In genomic region chr1:133251625-133252034, GRCm38 (mm10) we compare ENCODE assay signal across 11 mouse cellular contexts. TPM values are rescaled to one million over a fixed set of nuclear protein-coding genes. Genes with fewer than 3 reads are reported as not detected.
DNase-seq lines count a peak whose midpoint lies in the region; ATAC-seq and TF ChIP-seq lines count a peak whose summit lies in the region.
"Had no signal": no experiment of that assay in that cellular context is flagged by ENCODE, and none has a peak within 500 bp of the region (broad histone marks: within the 10 kb centered on the region; RNA-seq: fewer than 3 reads in every experiment).

No protein-coding gene starts in this region.

- no peaks in the 10 kb centered on the region for H3K9me3 ChIP-seq in hindbrain, embryonic 13.5 days
- H3K9me3 ChIP-seq in hindbrain, embryonic 12.5 days (replicated peaks), result no peaks in the 10 kb centered on the region
- no peaks in the 10 kb centered on the region for H3K9me3 ChIP-seq in heart, postnatal 0 days (replicated peaks; ENCODE audit: control insufficient read depth, low read length)
- no peaks in the 10 kb centered on the region for H3K9me3 ChIP-seq in neural tube, embryonic 15.5 days (replicated peaks)
- H3K9me3 ChIP-seq: liver, embryonic 15.5 days had no signal

- no peaks in the 10 kb centered on the region for H3K27me3 ChIP-seq in hindbrain, embryonic 13.5 days
- no peaks in the 10 kb centered on the region for H3K27me3 ChIP-seq in hindbrain, embryonic 12.5 days
- H3K27me3 ChIP-seq in heart, postnatal 0 days (ENCODE audit: control insufficient read depth, insufficient read depth, low read length), result no peaks in the 10 kb centered on the region
- no peaks in the 10 kb centered on the region for H3K27me3 ChIP-seq in neural tube, embryonic 15.5 days (replicated peaks)
- H3K27me3 ChIP-seq: Patski had no signal

- no peak for TF ChIP-seq CTCF in heart, postnatal 0 days (IDR thresholded peaks at IDR 0.05; ENCODE audit: low read depth)

- H3K4me2 ChIP-seq in hindbrain, embryonic 13.5 days, result no peak overlapping the region
- no peak overlapping the region for H3K4me2 ChIP-seq in hindbrain, embryonic 12.5 days (replicated peaks)
- no peak overlapping the region for H3K4me2 ChIP-seq in heart, postnatal 0 days (ENCODE audit: low read depth, low read length)
- H3K4me2 ChIP-seq in neural tube, embryonic 15.5 days, result no peak overlapping the region
- H3K4me2 ChIP-seq: liver, embryonic 15.5 days had no signal

- no peak overlapping the region for H3K4me3 ChIP-seq in hindbrain, embryonic 13.5 days
- H3K4me3 ChIP-seq in hindbrain, embryonic 12.5 days, result no peak overlapping the region
- H3K4me3 ChIP-seq in heart, postnatal 0 days (ENCODE audit: low read depth, low read length), result no peak overlapping the region
- H3K4me3 ChIP-seq in neural tube, embryonic 15.5 days (replicated peaks), result no peak overlapping the region
- H3K4me3 ChIP-seq: liver, embryonic 15.5 days had no signal

- H3K9ac ChIP-seq in hindbrain, embryonic 13.5 days, result peak overlapping the region; percentile 36; the same call in 1 of the 2 replicates
- no peak overlapping the region for H3K9ac ChIP-seq in hindbrain, embryonic 12.5 days
- no peak overlapping the region for H3K9ac ChIP-seq in heart, postnatal 0 days (replicated peaks; ENCODE audit: low read depth, low read length)
- H3K9ac ChIP-seq in neural tube, embryonic 15.5 days (replicated peaks), result no peak overlapping the region
- H3K9ac ChIP-seq: liver, embryonic 15.5 days had no signal

- H3K36me3 ChIP-seq in hindbrain, embryonic 13.5 days, result no peaks in the 10 kb centered on the region
- H3K36me3 ChIP-seq in hindbrain, embryonic 12.5 days, result no peaks in the 10 kb centered on the region
- no peaks in the 10 kb centered on the region for H3K36me3 ChIP-seq in heart, postnatal 0 days (replicated peaks; ENCODE audit: control insufficient read depth, insufficient read depth, low read length)
- no peaks in the 10 kb centered on the region for H3K36me3 ChIP-seq in neural tube, embryonic 15.5 days
- H3K36me3 ChIP-seq: liver, embryonic 15.5 days had no signal

- H3K27ac ChIP-seq in hindbrain, embryonic 13.5 days, result peak overlapping the region; percentile 30; the same call in 1 of the 2 replicates
- no peak overlapping the region for H3K27ac ChIP-seq in hindbrain, embryonic 12.5 days
- peak overlapping the region; percentile 62 for H3K27ac ChIP-seq in heart, postnatal 0 days (ENCODE audit: low read depth)
- peak overlapping the region; percentile 37; the same call in 1 of the 2 replicates for H3K27ac ChIP-seq in neural tube, embryonic 15.5 days (replicated peaks)

- DNase-seq in heart, postnatal 0 days (ENCODE audit: low spot score), result peak; percentile 29
- DNase-seq in kidney, postnatal 10 days, result peak; percentile 86
- DNase-seq in T-cell, adult 2 months (ENCODE audit: low spot score), result no peak
- DNase-seq in right cerebral cortex, postnatal 14 days, result no peak
- no peak for DNase-seq in thymus, postnatal 25 days
- DNase-seq: cerebellum, postnatal 36 days had no signal

- no peak for TF ChIP-seq EP300 in heart, postnatal 0 days (IDR thresholded peaks at IDR 0.05; ENCODE audit: low read depth)

- no peak for ATAC-seq in hindbrain, embryonic 13.5 days (ENCODE audit: low FRiP score)
- no peak for ATAC-seq in hindbrain, embryonic 12.5 days (ENCODE audit: low FRiP score)
- peak; percentile 31; the same call in 1 of the 2 replicates for ATAC-seq in heart, postnatal 0 days (ENCODE audit: insufficient read depth, low read depth)
- ATAC-seq in neural tube, embryonic 15.5 days (ENCODE audit: low FRiP score), result no peak
- ATAC-seq: Patski had no signal

- H3K4me1 ChIP-seq in hindbrain, embryonic 13.5 days (replicated peaks), result peaks cover 80% of the 10 kb centered on the region
- peaks cover 72% of the 10 kb centered on the region for H3K4me1 ChIP-seq in hindbrain, embryonic 12.5 days
- H3K4me1 ChIP-seq in heart, postnatal 0 days (ENCODE audit: control insufficient read depth, insufficient read depth), result peaks cover 60% of the 10 kb centered on the region
- H3K4me1 ChIP-seq in neural tube, embryonic 15.5 days, result peaks cover 72% of the 10 kb centered on the region

- WGBS in hindbrain, embryonic 13.5 days, result 27% methylated on average over 5 of the region's 5 CpGs
- 35% methylated on average over 5 of the region's 5 CpGs for WGBS in hindbrain, embryonic 12.5 days
- 13% methylated on average over 5 of the region's 5 CpGs for WGBS in heart, postnatal 0 days
- 20% methylated on average over 5 of the region's 5 CpGs for WGBS in neural tube, embryonic 15.5 days

RNA-seq across cellular contexts. Expression of gene Golt1a, which starts 58.0 kb away (rescaled TPM):
- polyA plus RNA-seq in hindbrain, embryonic 13.5 days (2015; fragmentation: Nextera tagmentation; extraction: Ambion mirVana), result 0.10 TPM in 1 of 2 replicates, not detected in the other
- polyA plus RNA-seq in hindbrain, embryonic 12.5 days (2016; fragmentation: Nextera tagmentation; extraction: Ambion mirVana), result not detected in 2 replicates
- not detected in 2 replicates for total RNA-seq in heart, postnatal 0 days (2014; rRNA removed; ENCODE audit: low replicate concordance)
- not detected in 2 replicates for polyA plus RNA-seq in heart, postnatal 0 days (2015; fragmentation: Nextera tagmentation; extraction: Ambion mirVana)
- 0.43 TPM in 1 of 2 replicates, not detected in the other for polyA plus RNA-seq in neural tube, embryonic 15.5 days (2015; fragmentation: Nextera tagmentation; extraction: Ambion mirVana)

Comparison
In these comparisons a context has a peak if more than half of its experiments do, and no peak if none do; other contexts are left out.
1. DNase-seq: peak in heart, postnatal 0 days (single experiment) and kidney, postnatal 10 days (single experiment); none in T-cell, adult 2 months (single experiment), right cerebral cortex, postnatal 14 days (single experiment) and thymus, postnatal 25 days (single experiment).